Mouse (Mus musculus) liver, postnatal 0 days (tissue): ENCODE measurements around the gene Paxx. TPM values are rescaled to one million over a fixed set of nuclear protein-coding genes. Genes with fewer than 3 reads are reported as not detected.
A peak's percentile ranks its signal among the peaks of the same experiment; 100 is the strongest.

Experiments used
- ATAC-seq: fragments of 200-750 bp; cut with Nextera tagmentation; 2 replicates; pipeline ENCODE4 v1.8.0; 2017; ENCODE audit warnings: mild to moderate bottlenecking, moderate library complexity
- DNase-seq: peaks from one replicate; pipeline ENCODE4 v3.0.0-alpha.2; 2016
- H3K27ac ChIP-seq: fragments of 300-500 bp; sonication (generic); 2 replicates; pipeline ENCODE4 v1.5.1; 2014; ENCODE audit warnings: antibody characterized with exemption, moderate library complexity, mild to moderate bottlenecking, low read depth
- H3K27me3 ChIP-seq: fragments of 300-500 bp; sonication (generic); 2 replicates; pipeline ENCODE4 v1.6.1; 2014; ENCODE audit warnings: low read length, control low read depth, mixed read lengths; ENCODE audit not compliant: insufficient read depth
- H3K36me3 ChIP-seq: fragments of 300-500 bp; sonication (generic); replicated peaks from 2 replicates; pipeline ENCODE4 v1.6.1; 2014; ENCODE audit warnings: mild to moderate bottlenecking, control low read depth, low read length, moderate library complexity, mixed read lengths; ENCODE audit not compliant: insufficient read depth
- H3K4me1 ChIP-seq: fragments of 300-500 bp; sonication (generic); 2 replicates; pipeline ENCODE4 v1.6.1; 2014; ENCODE audit warnings: antibody characterized with exemption, mild to moderate bottlenecking, control low read depth; ENCODE audit not compliant: insufficient read depth
- H3K4me2 ChIP-seq: fragments of 300-500 bp; sonication (generic); 2 replicates; pipeline ENCODE4 v1.6.1; 2014; ENCODE audit warnings: low read depth, mild to moderate bottlenecking, low read length, moderate library complexity, mixed read lengths
- H3K4me3 ChIP-seq: fragments of 300-500 bp; sonication (generic); 2 replicates; pipeline ENCODE4 v1.5.1; 2014; ENCODE audit warnings: low read depth, low read length
- H3K9ac ChIP-seq: fragments of 300-500 bp; sonication (generic); replicated peaks from 2 replicates; pipeline ENCODE4 v1.6.1; 2014; ENCODE audit warnings: mild to moderate bottlenecking, moderate library complexity
- H3K9me3 ChIP-seq: fragments of 300-500 bp; sonication (generic); 2 replicates; pipeline ENCODE4 v1.6.1; 2016; ENCODE audit warnings: mild to moderate bottlenecking, control low read depth, low read length, mixed read lengths
- CTCF ChIP-seq: sonication (generic); IDR thresholded peaks from 2 replicates; pipeline ENCODE4 v1.5.1; 2016; ENCODE audit warnings: antibody characterized with exemption, low read depth
- EP300 ChIP-seq: IDR thresholded peaks from 2 replicates; pipeline ENCODE4 v1.6.1; 2016; ENCODE audit warnings: antibody characterized with exemption, low read depth, mild to moderate bottlenecking
- WGBS: fragments of 180-500 bp; shearing (Covaris S2); extraction: QIAGEN DNeasy Blood & Tissue Kit; methylation state at CpG from one replicate; pipeline ENCODE4 v1.1.7; 2014; ENCODE audit not compliant: insufficient replicate concordance; 5-methylcytosine and 5-hydroxymethylcytosine counted together
- polyA plus RNA-seq: library from polyadenylated mRNA; unstranded; fragments of >200 nt; fragmentation: Nextera tagmentation; extraction: Ambion mirVana; gene quantifications from 2 replicates; pipeline ENCODE4 v1.2.1, GENCODE M21; 2015

Gene Paxx
- polyA plus RNA-seq: 14.7 and 17.1 TPM in 2 replicates

DNA sequence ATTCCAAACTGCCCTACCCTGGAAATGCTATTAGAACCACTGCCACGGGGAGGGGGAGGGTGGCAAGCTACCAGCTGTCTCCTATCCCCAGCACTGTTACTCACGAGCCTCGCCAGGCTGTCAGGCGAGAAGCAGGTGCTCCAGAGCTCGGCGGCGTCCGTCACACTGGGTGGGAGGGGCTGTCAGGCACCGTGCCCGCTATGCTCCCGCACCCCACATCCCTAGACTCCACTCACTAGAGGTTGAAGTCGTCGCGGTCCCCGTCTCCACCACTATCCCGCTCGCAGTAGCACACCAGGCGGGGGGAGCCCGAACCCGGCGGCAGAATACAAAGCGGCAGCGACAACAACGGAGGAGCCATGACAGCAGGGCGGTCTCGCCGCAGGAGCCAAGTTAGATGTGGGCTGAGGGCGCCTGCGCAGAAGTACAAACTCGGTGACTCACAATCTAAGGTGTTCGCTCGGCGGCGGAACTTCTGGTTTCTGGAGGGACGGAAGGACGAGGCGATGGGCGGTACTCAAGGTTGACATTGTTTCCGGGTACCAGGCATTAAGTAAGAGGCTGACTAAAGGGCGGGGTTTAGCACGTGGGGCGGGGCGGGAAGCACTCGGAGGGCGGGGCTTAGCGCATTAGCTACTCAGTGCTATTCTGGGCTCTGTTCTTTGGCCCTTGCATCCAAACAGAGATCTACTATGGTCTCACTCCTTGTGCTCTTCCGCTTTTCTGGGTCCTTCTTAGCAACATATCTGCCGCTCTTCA is at the start of gene Paxx:
Gene Paxx (minus strand): TSS at position 544 of the 759 bp plus-strand sequence.
- peak; percentile 93 for ATAC-seq
- Histone ChIP-seq H3K9ac (peak within 1 kb of the TSS; percentile 50), H3K4me3 (peak within 1 kb of the TSS; percentile 54), H3K4me1 (peaks cover 30% of the 10 kb centered on the region), H3K27me3 (no peaks in the 10 kb centered on the region), H3K9me3 (no peaks in the 10 kb centered on the region), H3K27ac (peak within 1 kb of the TSS; percentile 71), H3K36me3 (0 out of 2 replicates have a peak, but pooled peaks cover 9% of the 10 kb centered on the region), H3K4me2 (peak within 1 kb of the TSS; percentile 74)
- TF ChIP-seq CTCF (no peak), EP300 (no peak)
- peak; percentile 95 for DNase-seq
- WGBS: under 1% methylated on average over 48 of the region's 48 CpGs

DNA sequence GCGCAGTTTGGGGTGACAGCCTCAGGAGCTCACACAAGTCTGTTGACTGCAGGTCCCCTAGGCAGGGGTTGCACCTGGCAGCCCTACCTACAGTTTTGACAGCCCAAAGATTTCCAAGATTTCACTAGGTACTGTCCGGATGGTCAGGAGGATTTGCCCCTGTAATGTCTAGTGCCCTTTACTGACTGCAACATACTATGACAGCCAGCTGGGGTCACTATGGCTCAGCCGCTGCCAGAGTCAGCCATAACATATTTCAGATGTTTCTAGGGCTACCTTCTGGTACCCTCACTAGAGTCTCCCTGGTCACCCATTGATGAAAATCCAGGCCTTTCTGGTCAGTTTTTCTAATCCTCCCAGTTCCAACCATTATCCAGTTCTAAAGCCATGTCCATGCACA is 49.0 kb upstream of the Paxx start:
- TF ChIP-seq EP300 (no peak), CTCF (peak; percentile 54)
- Histone ChIP-seq H3K4me1 (no peaks in the 10 kb centered on the region), H3K4me2 (no peak overlapping the region), H3K9me3 (no peaks in the 10 kb centered on the region), H3K9ac (no peak overlapping the region), H3K36me3 (peaks cover 5% of the 10 kb centered on the region; the same call in 1 of the 2 replicates), H3K27me3 (no peaks in the 10 kb centered on the region), H3K27ac (no peak overlapping the region), H3K4me3 (no peak overlapping the region)
- ATAC-seq (no peak), DNase-seq (no peak)
- WGBS: 65% methylated on average over 3 of the region's 3 CpGs

DNA sequence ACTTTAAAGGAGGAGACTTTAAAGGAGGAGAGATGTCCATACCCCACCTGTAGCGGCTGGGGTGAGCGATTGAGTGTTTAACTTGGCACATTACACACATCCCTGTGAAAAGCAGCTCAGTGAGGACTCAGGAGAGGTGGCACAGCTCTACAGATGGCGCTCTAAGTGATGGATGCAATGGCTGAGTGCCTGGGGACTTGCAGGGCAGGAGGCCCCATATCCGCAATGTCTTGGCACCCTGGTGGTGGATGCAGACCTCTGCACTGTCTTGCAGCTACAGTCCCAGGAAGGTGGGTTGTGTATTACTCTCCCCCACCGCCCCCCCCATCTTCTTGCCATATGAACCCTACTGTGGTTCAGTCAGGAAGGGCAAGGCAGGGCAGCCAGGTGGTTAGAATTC is 46.1 kb upstream of the Paxx start:
- Histone ChIP-seq H3K4me2 (no peak overlapping the region), H3K4me1 (peaks cover 4% of the 10 kb centered on the region), H3K4me3 (no peak overlapping the region), H3K27me3 (no peaks in the 10 kb centered on the region), H3K9me3 (no peaks in the 10 kb centered on the region), H3K27ac (no peak overlapping the region), H3K9ac (no peak overlapping the region), H3K36me3 (peaks cover 16% of the 10 kb centered on the region)
- 52% methylated on average over 5 of the region's 5 CpGs for WGBS
- TF ChIP-seq EP300 (no peak), CTCF (peak; percentile 57)
- no peak for DNase-seq
- ATAC-seq: no peak

DNA sequence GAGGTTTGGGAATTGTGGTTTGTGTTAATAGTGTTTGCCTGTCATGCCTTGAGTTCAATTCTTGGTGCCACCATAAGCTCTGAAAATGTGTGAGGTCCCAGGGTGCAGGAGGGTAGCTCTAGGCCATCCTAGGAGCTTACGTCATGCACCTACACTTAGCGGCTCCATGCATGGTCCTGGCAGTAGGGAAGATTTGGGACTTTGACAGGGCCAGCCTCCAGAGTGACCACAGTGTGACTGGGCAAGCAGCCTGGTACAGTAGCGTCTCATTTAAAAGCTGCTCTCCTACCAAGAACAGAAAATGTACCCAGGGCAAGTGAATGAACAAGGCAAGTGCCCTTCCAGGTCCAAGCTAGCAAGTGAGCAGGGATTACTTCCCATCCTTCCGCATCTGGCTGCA is 45.0 kb upstream of the Paxx start:
- no peak overlapping the region for H3K4me3 ChIP-seq
- H3K36me3 ChIP-seq: peaks cover 16% of the 10 kb centered on the region
- ATAC-seq (no peak), DNase-seq (no peak)
- H3K27ac ChIP-seq: no peak overlapping the region
- no peaks in the 10 kb centered on the region for H3K27me3 ChIP-seq
- no peak overlapping the region for H3K4me2 ChIP-seq
- TF ChIP-seq CTCF (no peak), EP300 (no peak)
- H3K9me3 ChIP-seq: no peaks in the 10 kb centered on the region
- WGBS: 80% methylated on average over 4 of the region's 4 CpGs
- H3K4me1 ChIP-seq: peaks cover 14% of the 10 kb centered on the region
- H3K9ac ChIP-seq: no peak overlapping the region

DNA sequence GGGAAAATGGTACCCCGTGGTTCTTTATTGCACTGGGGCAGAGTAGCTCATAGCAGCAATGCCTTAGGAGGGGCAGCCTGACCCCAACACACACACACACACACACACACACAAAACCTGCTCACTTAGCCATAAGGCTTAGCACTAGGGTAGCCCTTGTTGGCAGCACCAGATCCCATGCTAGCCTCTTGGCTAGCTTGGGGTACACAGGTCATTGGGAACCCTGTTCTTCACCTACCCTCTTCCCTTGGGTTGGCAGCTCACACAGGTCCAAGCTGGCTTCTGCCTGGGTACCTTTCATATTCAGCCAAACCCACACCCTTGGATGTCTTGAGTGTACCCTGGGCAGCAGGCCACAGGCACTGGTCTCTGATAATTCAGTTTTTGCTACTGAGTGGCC is 44.1 kb upstream of the Paxx start:
- H3K36me3 ChIP-seq: peaks cover 16% of the 10 kb centered on the region
- no peak overlapping the region for H3K4me2 ChIP-seq
- H3K9me3 ChIP-seq: no peaks in the 10 kb centered on the region
- no peaks in the 10 kb centered on the region for H3K27me3 ChIP-seq
- H3K4me3 ChIP-seq: no peak overlapping the region
- TF ChIP-seq EP300: no peak
- TF ChIP-seq CTCF: no peak
- ATAC-seq (no peak), DNase-seq (no peak)
- H3K4me1 ChIP-seq: peaks cover 19% of the 10 kb centered on the region
- H3K27ac ChIP-seq: no peak overlapping the region
- H3K9ac ChIP-seq: no peak overlapping the region
- WGBS: 82% methylated on average over 1 of the region's 1 CpGs

DNA sequence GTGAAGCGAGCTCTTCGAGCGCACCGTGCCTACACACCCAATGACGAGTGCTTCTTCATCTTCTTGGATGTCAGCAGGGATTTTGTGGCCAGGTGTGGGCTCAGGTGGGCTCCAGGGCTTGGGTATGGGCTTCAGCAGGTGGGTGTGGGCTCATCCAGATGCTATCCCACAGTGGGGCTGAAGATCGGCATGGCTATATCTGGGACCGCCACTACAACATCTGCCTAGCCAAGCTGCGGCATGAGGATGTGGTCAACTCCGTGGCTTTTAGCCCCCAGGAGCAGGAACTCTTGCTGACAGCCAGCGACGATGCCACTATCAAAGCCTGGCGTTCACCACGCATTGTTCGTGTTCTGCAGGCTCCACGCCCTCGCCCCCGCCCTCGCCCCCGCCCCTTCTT is 43.6 kb upstream of the Paxx start:
- peaks cover 22% of the 10 kb centered on the region for H3K4me1 ChIP-seq
- no peak for TF ChIP-seq EP300
- no peak for TF ChIP-seq CTCF
- ATAC-seq (no peak), DNase-seq (no peak)
- H3K27me3 ChIP-seq: no peaks in the 10 kb centered on the region
- no peak overlapping the region for H3K4me2 ChIP-seq
- no peak overlapping the region for H3K27ac ChIP-seq
- H3K4me3 ChIP-seq: no peak overlapping the region
- 70% methylated on average over 19 of the region's 19 CpGs for WGBS
- no peak overlapping the region for H3K9ac ChIP-seq
- peaks cover 16% of the 10 kb centered on the region for H3K36me3 ChIP-seq
- no peaks in the 10 kb centered on the region for H3K9me3 ChIP-seq

DNA sequence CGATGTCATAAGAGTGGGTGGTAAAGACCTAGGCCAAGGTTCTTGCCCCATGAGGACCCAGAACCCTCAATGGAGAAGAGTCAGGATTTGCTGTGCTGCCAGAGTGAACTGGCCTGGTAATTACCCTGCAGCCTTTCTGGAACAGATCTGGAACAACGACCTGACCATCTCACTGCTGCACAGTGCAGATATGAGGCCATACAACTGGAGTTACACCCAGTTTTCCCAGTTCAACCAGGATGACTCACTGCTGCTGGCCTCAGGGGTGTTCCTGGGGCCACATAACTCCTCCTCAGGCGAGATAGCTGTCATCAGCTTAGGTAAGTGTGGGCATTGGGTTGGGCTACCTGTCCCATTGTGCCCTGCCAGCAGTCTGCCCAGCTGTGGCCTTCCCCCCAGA is 41.8 kb upstream of the Paxx start:
- H3K36me3 ChIP-seq: peaks cover 16% of the 10 kb centered on the region
- whole genome bisulfite sequencing: 64% methylated on average over 3 of the region's 3 CpGs
- H3K4me3 ChIP-seq: no peak overlapping the region
- DNase-seq: no peak
- TF ChIP-seq EP300 (no peak), CTCF (no peak)
- no peak overlapping the region for H3K9ac ChIP-seq
- no peaks in the 10 kb centered on the region for H3K9me3 ChIP-seq
- H3K27ac ChIP-seq: no peak overlapping the region
- peaks cover 22% of the 10 kb centered on the region for H3K4me1 ChIP-seq
- peak; percentile 44 for ATAC-seq
- H3K4me2 ChIP-seq: 0 out of 2 replicates have a peak overlapping the region, but pooled peaks have one; percentile 95
- no peaks in the 10 kb centered on the region for H3K27me3 ChIP-seq
